Mouse (Mus musculus) testis, adult 2 months (tissue): ENCODE measurements around the gene Gm5798. TPM values are rescaled to one million over a fixed set of nuclear protein-coding genes. Genes with fewer than 3 reads are reported as not detected.
"Not testable (repeated sequence)": the region's sequence is repeated elsewhere in the genome, so short reads cannot be mapped to it uniquely, and the experiment has no call there.

Experiments used
- H3K27ac ChIP-seq: fragments of 200-500 bp; 2 replicates; pipeline ENCODE4 v1.5.1; 2012; ENCODE audit warnings: low read depth, low read length; ENCODE audit not compliant: control insufficient read depth, insufficient read depth
- H3K27me3 ChIP-seq: fragments of 200-500 bp; 2 replicates; pipeline ENCODE4 v1.6.1; 2012; ENCODE audit warnings: mild to moderate bottlenecking, low read length, moderate library complexity; ENCODE audit not compliant: control insufficient read depth, insufficient read depth
- H3K36me3 ChIP-seq: fragments of 200-500 bp; 2 replicates; pipeline ENCODE4 v1.6.1; 2012; ENCODE audit warnings: mild to moderate bottlenecking, low read length; ENCODE audit not compliant: control insufficient read depth, insufficient read depth
- H3K4me1 ChIP-seq: fragments of 200-500 bp; 2 replicates; pipeline ENCODE4 v1.6.1; 2012; ENCODE audit warnings: low read length; ENCODE audit not compliant: control insufficient read depth, insufficient read depth
- H3K4me3 ChIP-seq: fragments of 200-500 bp; 2 replicates; pipeline ENCODE4 v1.5.1; 2012; ENCODE audit warnings: low read depth, mild to moderate bottlenecking, low read length, moderate library complexity, mixed read lengths; ENCODE audit not compliant: control insufficient read depth
- polyA plus RNA-seq: library from polyadenylated mRNA; depleted of rRNA; stranded (reverse); fragments of >200 nt; gene quantifications from 2 replicates; pipeline ENCODE4 v1.2.3, GENCODE M21; 2012; rRNA removed

Gene Gm5798
- 0.79 and 1.2 TPM in 2 replicates for polyA plus RNA-seq

- peak within 1 kb of the TSS; percentile 38 for H3K4me3 ChIP-seq
- H3K4me1 ChIP-seq, H3K27ac ChIP-seq, H3K27me3 ChIP-seq, H3K36me3 ChIP-seq: not testable (repeated sequence)
Measured at GRCm38 (mm10) chr14:41348309-41348708, at the start of gene Gm5798. Gm5798 (plus strand) TSS chr14:41348609.

DNA sequence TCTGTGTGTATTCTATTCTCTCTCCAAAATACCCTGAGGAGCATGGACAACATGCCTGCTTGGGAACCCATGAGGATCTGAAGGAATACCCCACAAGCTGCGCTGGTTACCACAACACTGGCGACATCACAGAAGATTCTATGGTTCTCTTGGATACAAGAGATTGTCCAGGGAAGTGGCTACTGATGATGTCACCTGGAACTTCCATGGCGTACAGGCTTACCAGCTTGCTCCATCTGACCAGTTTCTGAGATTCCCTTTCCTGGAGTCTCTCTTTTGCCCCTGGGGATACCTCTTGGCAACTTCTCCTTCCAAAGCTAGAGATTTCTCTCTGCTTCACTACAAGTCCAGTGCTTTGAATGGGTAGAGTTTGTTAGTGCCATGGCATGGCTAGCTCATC is 37.9 kb downstream of the Gm5798 start, which contains the start of gene Gm7945:
TSS of gene Gm7945 (minus strand) at position 101 of the 400 bp plus-strand sequence.
- H3K27me3 ChIP-seq, H3K27ac ChIP-seq, H3K36me3 ChIP-seq, H3K4me1 ChIP-seq, H3K4me3 ChIP-seq: not testable (repeated sequence)

Other genes with a start within 250 kb of the Gm5798 start
- gene Mat1a, start 243.6 kb upstream of the Gm5798 start, polyA plus RNA-seq = 0.13 and 0.16 TPM in 2 replicates
- not detected in 2 replicates for gene Sftpa1, start 216.8 kb upstream of the Gm5798 start, polyA plus RNA-seq
- 0.12 and 0.14 TPM in 2 replicates for gene Mbl1, start 197.2 kb upstream of the Gm5798 start, polyA plus RNA-seq
- gene Sftpd, start 163.5 kb upstream of the Gm5798 start, polyA plus RNA-seq = 0.15 and 0.20 TPM in 2 replicates
- 0.85 and 1.3 TPM in 2 replicates for gene Gm2832, start 69.8 kb upstream of the Gm5798 start, polyA plus RNA-seq
- gene Gm7945, start 37.8 kb downstream of the Gm5798 start, polyA plus RNA-seq = 1.1 TPM in 2 replicates
- 0.17 and 0.79 TPM in 2 replicates for gene Gm6482, start 59.7 kb downstream of the Gm5798 start, polyA plus RNA-seq
- 0.36 and 0.37 TPM in 2 replicates for gene Gm7954, start 104.9 kb downstream of the Gm5798 start, polyA plus RNA-seq
- gene Gm3486, start 140.9 kb downstream of the Gm5798 start, polyA plus RNA-seq = 7.5 and 9.8 TPM in 2 replicates
- 0.17 TPM in 2 replicates for gene Gm7970, start 207.0 kb downstream of the Gm5798 start, polyA plus RNA-seq
- gene 1700049E17Rik2, start 224.6 kb downstream of the Gm5798 start, polyA plus RNA-seq = 1.1 and 1.7 TPM in 2 replicates